Mouse (Mus musculus) c-Kit-negative CD71-positive TER-119-positive erythroid progenitor cells, embryonic 14.5 days (primary cell): ENCODE measurements at regions not wholly inside any gene's neighbourhood (a gene's known extent, or its start where the extent isn't known, plus 50 kb on each side); places are given as distances from the start of the nearest gene placed in this dataset.

ENCODE experiments used
- DNase-seq: peaks from one replicate; pipeline ENCODE4 v3.0.0-alpha.2; 2013; ENCODE audit warnings: low read depth, low spot score

GRCm38 (mm10) chr2:61922496-61922895 lies 119.8 kb downstream of the Tbr1 start:
- DNase-seq, result no peak

GRCm38 (mm10) chr2:61938296-61938695 lies 108.0 kb upstream of the Slc4a10 start:
- DNase-seq, result no peak

GRCm38 (mm10) chr2:61965916-61966315 lies 80.3 kb upstream of the Slc4a10 start:
- DNase-seq, result no peak

- no peak for DNase-seq
These were observed 78.5 kb upstream of the Slc4a10 start for GRCm38 (mm10) chr2:61967724-61968123.

GRCm38 (mm10) chr2:61970029-61970428 lies 76.2 kb upstream of the Slc4a10 start:
- DNase-seq, result peak; percentile 8

GRCm38 (mm10) chr2:61984771-61985170 lies 61.5 kb upstream of the Slc4a10 start:
- DNase-seq, result no peak

- DNase-seq, result no peak
These were observed 59.2 kb upstream of the Slc4a10 start for GRCm38 (mm10) chr2:61986967-61987550.
